Mouse (Mus musculus) forebrain, embryonic 10.5 days (tissue): Measurements from ENCODE around the gene Eif3k. TPM values are rescaled to one million over a fixed set of nuclear protein-coding genes. Genes with fewer than 3 reads are reported as not detected.
A peak's percentile ranks its signal among the peaks of the same experiment; 100 is the strongest.

Experiments used
- DNase-seq: peaks from one replicate; pipeline ENCODE4 v3.0.0-alpha.2; 2017; ENCODE audit warnings: low spot score; ENCODE audit errors: extremely low spot score
- H3K27ac ChIP-seq: fragments of 300-500 bp; sonication (generic); 2 replicates; pipeline ENCODE4 v1.5.1; 2016; ENCODE audit warnings: mild to moderate bottlenecking
- H3K27me3 ChIP-seq: fragments of 300-500 bp; sonication (generic); 2 replicates; pipeline ENCODE4 v1.6.1; 2016; ENCODE audit warnings: mild to moderate bottlenecking; ENCODE audit not compliant: poor library complexity, severe bottlenecking
- H3K36me3 ChIP-seq: fragments of 300-500 bp; sonication (generic); replicated peaks from 2 replicates; pipeline ENCODE4 v1.6.1; 2016; ENCODE audit warnings: mild to moderate bottlenecking, moderate library complexity
- H3K4me1 ChIP-seq: fragments of 300-500 bp; sonication (generic); 2 replicates; pipeline ENCODE4 v1.6.1; 2016
- H3K4me3 ChIP-seq: fragments of 300-500 bp; sonication (generic); 2 replicates; pipeline ENCODE4 v1.5.1; 2016; ENCODE audit warnings: mild to moderate bottlenecking, moderate library complexity
- H3K9me3 ChIP-seq: fragments of 300-500 bp; sonication (generic); 2 replicates; pipeline ENCODE4 v1.6.1; 2016; ENCODE audit warnings: mild to moderate bottlenecking, moderate library complexity
- WGBS: fragments of 180-500 bp; shearing (Covaris S2); methylation state at CpG from one replicate; pipeline ENCODE4 v1.1.7; 2016; 5-methylcytosine and 5-hydroxymethylcytosine counted together
- polyA plus RNA-seq: library from polyadenylated mRNA; unstranded; fragments of >200 nt; fragmentation: Nextera tagmentation; extraction: Ambion mirVana; gene quantifications from 2 replicates; pipeline ENCODE4 v1.2.1, GENCODE M21; 2016

Gene Eif3k
- polyA plus RNA-seq, 1 experiment from 2014 or later: 415 TPM

- 79% methylated on average over 3 of the region's 3 CpGs for WGBS
- Histone ChIP-seq H3K36me3 (peaks cover 51% of the 10 kb centered on the region), H3K27ac (peak overlapping the region; percentile 84), H3K4me1 (peaks cover 79% of the 10 kb centered on the region), H3K4me3 (0 out of 2 replicates have a peak overlapping the region, but pooled peaks have one; percentile 27), H3K27me3 (no peaks in the 10 kb centered on the region), H3K9me3 (no peaks in the 10 kb centered on the region)
- DNase-seq: no peak
Observed at GRCm38 (mm10) chr7:28924802-28925201, 56.9 kb downstream of the Eif3k start.

GRCm38 (mm10) chr7:28923865-28924291 is 57.8 kb downstream of the Eif3k start:
- H3K9me3 ChIP-seq: no peaks in the 10 kb centered on the region
- H3K27ac ChIP-seq: peak overlapping the region; percentile 84
- WGBS: 19% methylated on average over 4 of the region's 4 CpGs
- H3K27me3 ChIP-seq: no peaks in the 10 kb centered on the region
- peak; percentile 57 for DNase-seq
- H3K4me1 ChIP-seq: peaks cover 79% of the 10 kb centered on the region
- peaks cover 53% of the 10 kb centered on the region for H3K36me3 ChIP-seq
- H3K4me3 ChIP-seq: peak overlapping the region; percentile 27

GRCm38 (mm10) chr7:28922606-28923005 is 59.1 kb downstream of the Eif3k start:
- Histone ChIP-seq H3K36me3 (peaks cover 57% of the 10 kb centered on the region), H3K4me3 (no peak overlapping the region), H3K9me3 (no peaks in the 10 kb centered on the region), H3K27me3 (no peaks in the 10 kb centered on the region), H3K4me1 (peaks cover 78% of the 10 kb centered on the region), H3K27ac (peak overlapping the region; percentile 84)
- WGBS: 78% methylated on average over 4 of the region's 4 CpGs
- no peak for DNase-seq

- no peaks in the 10 kb centered on the region for H3K9me3 ChIP-seq
- 91% methylated on average over 8 of the region's 8 CpGs for WGBS
- peaks cover 60% of the 10 kb centered on the region for H3K36me3 ChIP-seq
- peak overlapping the region; percentile 44; the same call in 1 of the 2 replicates for H3K27ac ChIP-seq
- no peak for DNase-seq
- H3K4me1 ChIP-seq: peaks cover 78% of the 10 kb centered on the region
- H3K27me3 ChIP-seq: no peaks in the 10 kb centered on the region
- no peak overlapping the region for H3K4me3 ChIP-seq
Observed at GRCm38 (mm10) chr7:28921722-28922465, 59.8 kb downstream of the Eif3k start.

Other genes with a start within 250 kb of the Eif3k start
- 156 and 161 TPM in 2 replicates for gene Mrps12, start 240.0 kb downstream of the Eif3k start, polyA plus RNA-seq
- 40.7 and 43.4 TPM in 2 replicates for gene Sars2, start 239.9 kb downstream of the Eif3k start, polyA plus RNA-seq
- not detected in 2 replicates for gene Ccer2, start 225.7 kb downstream of the Eif3k start, polyA plus RNA-seq
- 60.8 and 63.5 TPM in 2 replicates for gene Sirt2, start 215.1 kb downstream of the Eif3k start, polyA plus RNA-seq
- gene Nfkbib, start 214.4 kb downstream of the Eif3k start, polyA plus RNA-seq: 56.6 and 57.6 TPM in 2 replicates
- 3.4 and 3.8 TPM in 2 replicates for gene Rinl, start 192.9 kb downstream of the Eif3k start, polyA plus RNA-seq
- 325 and 336 TPM in 2 replicates for gene Hnrnpl, start 173.3 kb downstream of the Eif3k start, polyA plus RNA-seq
- 68.5 and 72.0 TPM in 2 replicates for gene Ech1, start 156.6 kb downstream of the Eif3k start, polyA plus RNA-seq
- gene Lgals4, start 148.0 kb downstream of the Eif3k start, polyA plus RNA-seq: 2.9 and 3.1 TPM in 2 replicates
- gene Lgals7, start 118.0 kb downstream of the Eif3k start, polyA plus RNA-seq: 0.26 and 0.42 TPM in 2 replicates
- gene Capn12, start 100.4 kb downstream of the Eif3k start, polyA plus RNA-seq: 0.21 and 0.43 TPM in 2 replicates
- gene Actn4, start 19.5 kb downstream of the Eif3k start, polyA plus RNA-seq: 235 and 255 TPM in 2 replicates
- gene Map4k1, start 186 bp upstream of the Eif3k start, polyA plus RNA-seq: 10.2 and 13.4 TPM in 2 replicates
- 1.0 and 1.2 TPM in 2 replicates for gene Ryr1, start 143.3 kb upstream of the Eif3k start, polyA plus RNA-seq
- 0.58 and 0.88 TPM in 2 replicates for gene Rasgrp4, start 153.0 kb upstream of the Eif3k start, polyA plus RNA-seq
- 11.5 and 11.7 TPM in 2 replicates for gene Fam98c, start 174.4 kb upstream of the Eif3k start, polyA plus RNA-seq
- gene Ggn, start 188.3 kb upstream of the Eif3k start, polyA plus RNA-seq: 0.69 and 1.1 TPM in 2 replicates
- gene Spred3, start 188.5 kb upstream of the Eif3k start, polyA plus RNA-seq: 4.4 and 5.4 TPM in 2 replicates
- 290 and 304 TPM in 2 replicates for gene Psmd8, start 198.8 kb upstream of the Eif3k start, polyA plus RNA-seq
- gene Catsperg1, start 232.2 kb upstream of the Eif3k start, polyA plus RNA-seq: 0.33 and 0.38 TPM in 2 replicates